Mouse (Mus musculus): ENCODE measurements at regions not wholly inside any gene's neighbourhood (a gene's known extent, or its start where the extent isn't known, plus 50 kb on each side); places are given as distances from the start of the nearest gene placed in this dataset.

GRCm38 (mm10) chr2:174848981-174849681 lies 88.7 kb downstream of the Edn3 start:
- no peak for DNase-seq (ENCODE audit: low read depth, low spot score)

DNA sequence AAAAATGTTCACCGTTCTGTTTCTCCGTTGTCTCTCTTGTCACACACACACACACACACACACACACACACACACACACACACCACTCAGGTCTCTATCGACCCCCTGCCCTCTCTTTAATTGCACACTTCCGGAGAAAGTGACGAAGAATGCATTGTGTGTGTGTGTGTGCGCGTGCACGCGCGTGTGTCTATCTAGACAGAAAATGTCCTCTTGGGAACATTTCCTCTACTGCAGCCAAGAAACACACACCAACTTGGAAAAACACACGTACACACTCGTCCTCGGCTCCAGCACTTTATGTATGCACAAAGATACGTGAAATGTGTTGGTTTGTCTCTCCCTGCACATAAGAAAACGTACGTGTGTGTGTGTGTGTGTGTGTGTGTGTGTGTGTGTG lies 90.4 kb downstream of the Edn3 start:
- DNase-seq (ENCODE audit: low read depth, low spot score): no peak

DNA sequence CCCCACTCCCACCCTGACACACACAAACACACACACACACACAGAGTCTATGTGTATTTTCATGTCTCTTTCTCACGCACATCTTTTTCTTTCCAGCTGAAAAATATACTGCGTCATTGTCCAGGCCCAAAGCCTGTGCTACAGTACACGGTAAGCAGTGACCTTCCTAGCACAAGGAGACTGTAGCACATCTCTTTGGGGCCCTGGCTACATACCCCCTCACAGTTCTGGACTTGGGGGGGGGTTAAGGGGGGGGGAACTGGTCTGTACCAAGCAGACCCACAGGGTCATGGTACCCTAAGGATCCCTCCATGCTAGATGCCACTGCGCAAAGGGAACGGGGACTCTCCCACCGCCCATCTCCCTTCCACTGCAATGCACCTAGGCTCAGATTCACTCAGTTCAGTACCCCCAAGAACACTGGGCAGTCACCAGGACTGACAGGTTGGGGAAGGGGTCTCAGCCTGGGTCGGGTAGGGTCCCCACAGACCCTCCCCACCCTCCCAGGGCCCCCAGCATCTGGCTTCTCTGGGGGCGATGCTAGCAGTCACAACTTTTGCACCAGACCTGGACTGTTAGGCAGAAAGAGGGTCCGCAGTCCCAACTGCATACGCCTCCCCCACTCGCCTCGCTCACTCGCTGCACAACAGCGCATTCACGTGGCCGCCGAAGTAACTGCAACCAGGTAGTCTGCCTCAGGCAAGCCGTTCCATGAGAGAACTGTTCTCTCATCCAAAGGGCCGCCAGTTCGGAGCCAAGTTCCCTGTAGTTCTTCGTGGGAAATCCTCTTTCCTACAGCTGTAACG lies 91.3 kb downstream of the Edn3 start:
- peak; percentile 54 for DNase-seq (ENCODE audit: low read depth, low spot score)

- DNase-seq (ENCODE audit: low read depth, low spot score): no peak
These were observed 93.4 kb downstream of the Edn3 start for GRCm38 (mm10) chr2:174853786-174854185.

- DNase-seq (ENCODE audit: low read depth, low spot score): no peak
These were observed 95.1 kb downstream of the Edn3 start for GRCm38 (mm10) chr2:174855548-174855947.

GRCm38 (mm10) chr2:174856135-174856534 lies 95.7 kb downstream of the Edn3 start:
- no peak for DNase-seq (ENCODE audit: low read depth, low spot score)

DNA sequence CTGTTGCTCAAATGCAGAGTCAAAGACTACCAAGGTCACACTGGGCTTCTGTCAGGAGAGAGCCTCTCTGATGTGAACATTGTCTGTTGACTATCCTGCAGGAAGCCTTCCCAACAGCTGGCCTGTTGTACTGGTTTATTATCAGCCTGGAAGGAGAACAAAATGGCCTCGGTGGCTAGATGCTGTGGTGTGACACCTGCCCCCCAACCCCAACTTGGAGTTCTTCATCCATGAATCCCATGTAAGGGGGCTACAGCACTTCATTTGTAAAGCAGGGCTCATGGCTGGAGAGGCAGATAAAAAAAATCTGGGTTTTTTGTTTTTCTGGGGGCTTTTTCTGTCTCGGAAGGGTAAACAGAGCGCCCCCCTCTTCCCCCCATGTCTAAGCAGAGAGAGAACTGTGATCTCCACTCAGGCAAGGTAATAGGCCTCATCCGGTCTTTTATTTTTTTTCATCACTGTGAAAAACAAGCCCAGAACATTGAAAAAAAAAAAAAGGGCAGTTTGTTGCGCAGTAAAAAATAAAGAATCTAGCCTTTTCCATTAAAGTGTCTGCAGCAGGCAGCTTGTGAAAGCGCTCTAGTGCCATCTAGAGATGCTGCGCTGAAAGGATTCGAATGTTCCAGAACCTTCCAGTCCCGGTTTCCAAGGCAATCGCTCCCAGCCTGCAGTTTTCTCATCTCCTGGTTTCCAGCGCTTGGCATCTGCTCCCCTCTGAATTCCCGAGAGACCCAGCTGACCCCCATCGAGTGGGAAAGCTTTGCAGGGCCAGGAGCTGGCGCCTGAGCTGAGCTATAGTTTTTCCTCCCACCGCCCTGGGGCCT lies 97.8 kb downstream of the Edn3 start:
- DNase-seq (ENCODE audit: low read depth, low spot score): peak; percentile 52

GRCm38 (mm10) chr2:174858835-174859215 lies 98.4 kb downstream of the Edn3 start:
- no peak for DNase-seq (ENCODE audit: low read depth, low spot score)

GRCm38 (mm10) chr2:174859533-174859932 lies 99.1 kb downstream of the Edn3 start:
- peak; percentile 68 for DNase-seq (ENCODE audit: low read depth, low spot score)

GRCm38 (mm10) chr2:174864657-174865056 lies 104.2 kb downstream of the Edn3 start:
- DNase-seq (ENCODE audit: low read depth, low spot score): no peak

GRCm38 (mm10) chr2:174866546-174866945 lies 106.1 kb downstream of the Edn3 start:
- DNase-seq (ENCODE audit: low read depth, low spot score): no peak

GRCm38 (mm10) chr2:174867397-174867796 lies 107.0 kb downstream of the Edn3 start:
- no peak for DNase-seq (ENCODE audit: low read depth, low spot score)

- DNase-seq (ENCODE audit: low read depth, low spot score): no peak
These were observed 107.8 kb downstream of the Edn3 start for GRCm38 (mm10) chr2:174868186-174868585.

DNA sequence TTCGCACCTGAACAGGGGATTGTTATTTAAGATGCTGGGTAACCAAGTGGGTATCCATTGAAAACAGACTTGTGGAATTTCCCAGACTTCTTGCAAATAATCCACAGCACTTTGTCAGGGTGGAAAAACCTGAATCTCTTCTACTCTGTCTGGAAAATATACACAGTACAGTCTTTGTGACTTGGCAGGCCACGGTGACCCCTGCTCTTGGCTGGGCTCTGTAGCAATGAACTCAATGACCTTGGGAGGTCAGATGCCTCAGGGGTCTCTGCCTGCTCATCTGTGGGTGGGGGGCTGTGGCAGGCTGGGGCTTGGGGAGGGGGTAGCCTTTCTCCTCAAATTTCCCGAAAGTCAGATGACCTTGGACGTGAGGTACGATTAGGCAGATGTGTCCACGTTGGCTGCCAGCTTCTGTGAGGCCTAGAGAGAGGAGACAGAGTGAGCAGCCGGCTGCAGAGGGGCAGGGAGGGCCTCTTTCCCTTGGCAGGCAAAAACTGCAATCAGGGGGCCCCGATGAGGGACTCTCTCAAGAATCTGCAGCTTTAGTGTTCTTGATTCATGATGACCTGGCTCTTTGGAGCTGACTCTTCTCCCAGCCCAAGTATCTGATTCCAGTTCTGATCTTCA lies 108.4 kb downstream of the Edn3 start:
- DNase-seq (ENCODE audit: low read depth, low spot score): no peak

GRCm38 (mm10) chr2:174870284-174870683 lies 109.9 kb downstream of the Edn3 start:
- peak; percentile 59 for DNase-seq (ENCODE audit: low read depth, low spot score)

DNA sequence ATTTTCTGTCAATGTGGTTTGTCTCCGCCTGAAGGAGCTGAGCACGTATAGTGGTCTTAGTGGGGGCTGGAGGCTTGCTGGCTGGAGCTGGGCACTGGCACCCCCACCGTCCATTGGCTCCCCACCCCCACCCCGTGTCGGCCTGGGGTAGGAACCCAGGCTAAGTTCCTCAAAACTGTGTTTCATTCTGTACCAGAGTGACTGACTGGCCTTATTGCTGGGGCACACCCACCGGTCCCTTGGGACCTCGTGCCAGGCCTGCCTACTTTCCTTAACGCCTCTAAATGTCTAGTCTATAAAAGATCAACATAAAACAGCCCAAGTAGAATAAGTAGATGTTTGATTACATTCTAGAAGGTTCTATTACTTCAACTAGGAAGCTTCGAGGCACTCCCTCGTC lies 110.8 kb downstream of the Edn3 start:
- no peak for DNase-seq (ENCODE audit: low read depth, low spot score)

DNA sequence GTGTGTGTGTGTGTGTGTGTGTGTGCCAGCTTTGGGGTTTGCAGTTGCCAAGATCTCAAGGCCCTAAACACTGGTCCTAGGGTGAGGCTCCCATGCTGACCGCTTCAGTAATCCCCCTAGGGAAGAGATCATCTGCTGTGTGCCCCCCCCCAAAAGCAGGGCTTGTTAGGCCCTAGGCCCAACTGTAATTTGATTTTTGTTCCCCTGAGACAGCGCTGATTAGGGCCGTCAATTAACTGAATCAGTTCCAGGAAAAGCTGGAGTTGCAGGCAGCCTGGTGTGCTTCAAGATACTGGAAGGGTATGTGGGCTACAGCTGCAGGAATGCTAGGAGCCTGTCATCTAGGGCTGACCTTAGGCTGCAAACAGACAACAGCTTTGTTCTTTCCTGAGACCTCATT lies 111.4 kb downstream of the Edn3 start:
- DNase-seq (ENCODE audit: low read depth, low spot score): no peak

GRCm38 (mm10) chr2:174876886-174877285 lies 116.5 kb downstream of the Edn3 start:
- no peak for DNase-seq (ENCODE audit: low read depth, low spot score)

DNA sequence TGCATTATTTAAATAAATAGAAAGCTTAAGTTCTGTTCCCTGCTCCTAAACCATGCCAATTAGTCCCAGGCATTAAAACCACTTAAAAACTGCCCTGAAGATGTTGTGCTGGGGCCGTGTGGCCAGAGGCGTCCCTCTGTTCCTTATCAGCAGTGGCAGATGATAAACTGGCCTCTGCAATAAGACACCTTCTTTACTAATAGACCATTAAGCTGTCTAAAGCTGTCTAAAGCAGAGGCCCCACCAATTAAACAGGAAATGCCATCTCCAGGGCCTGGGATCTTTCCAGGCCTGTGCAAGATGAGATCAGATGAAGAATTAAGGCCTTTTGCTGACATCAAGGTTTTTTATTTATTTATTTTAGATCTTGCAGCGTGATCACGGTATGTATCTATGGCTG lies 118.6 kb downstream of the Edn3 start:
- no peak for DNase-seq (ENCODE audit: low read depth, low spot score)

DNA sequence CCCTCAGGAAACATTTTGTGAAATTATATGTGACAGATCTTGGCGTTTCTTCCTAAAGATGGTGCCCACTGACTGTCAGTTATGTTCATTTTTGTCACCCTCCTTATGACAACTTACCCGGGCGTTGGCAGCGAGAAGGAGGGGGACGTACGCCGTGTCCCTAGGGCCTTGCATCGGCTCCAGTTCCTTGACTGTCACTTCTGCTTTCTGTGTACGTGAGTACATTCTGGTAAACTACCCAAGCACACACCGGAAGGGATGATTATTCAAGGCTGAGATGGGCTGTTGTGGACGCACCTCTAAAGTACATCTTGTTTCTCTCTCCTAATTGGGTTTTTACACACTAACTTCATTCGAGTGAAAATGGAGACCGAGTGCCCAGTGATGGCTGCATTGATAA lies 120.2 kb downstream of the Edn3 start:
- DNase-seq (ENCODE audit: low read depth, low spot score): no peak

DNA sequence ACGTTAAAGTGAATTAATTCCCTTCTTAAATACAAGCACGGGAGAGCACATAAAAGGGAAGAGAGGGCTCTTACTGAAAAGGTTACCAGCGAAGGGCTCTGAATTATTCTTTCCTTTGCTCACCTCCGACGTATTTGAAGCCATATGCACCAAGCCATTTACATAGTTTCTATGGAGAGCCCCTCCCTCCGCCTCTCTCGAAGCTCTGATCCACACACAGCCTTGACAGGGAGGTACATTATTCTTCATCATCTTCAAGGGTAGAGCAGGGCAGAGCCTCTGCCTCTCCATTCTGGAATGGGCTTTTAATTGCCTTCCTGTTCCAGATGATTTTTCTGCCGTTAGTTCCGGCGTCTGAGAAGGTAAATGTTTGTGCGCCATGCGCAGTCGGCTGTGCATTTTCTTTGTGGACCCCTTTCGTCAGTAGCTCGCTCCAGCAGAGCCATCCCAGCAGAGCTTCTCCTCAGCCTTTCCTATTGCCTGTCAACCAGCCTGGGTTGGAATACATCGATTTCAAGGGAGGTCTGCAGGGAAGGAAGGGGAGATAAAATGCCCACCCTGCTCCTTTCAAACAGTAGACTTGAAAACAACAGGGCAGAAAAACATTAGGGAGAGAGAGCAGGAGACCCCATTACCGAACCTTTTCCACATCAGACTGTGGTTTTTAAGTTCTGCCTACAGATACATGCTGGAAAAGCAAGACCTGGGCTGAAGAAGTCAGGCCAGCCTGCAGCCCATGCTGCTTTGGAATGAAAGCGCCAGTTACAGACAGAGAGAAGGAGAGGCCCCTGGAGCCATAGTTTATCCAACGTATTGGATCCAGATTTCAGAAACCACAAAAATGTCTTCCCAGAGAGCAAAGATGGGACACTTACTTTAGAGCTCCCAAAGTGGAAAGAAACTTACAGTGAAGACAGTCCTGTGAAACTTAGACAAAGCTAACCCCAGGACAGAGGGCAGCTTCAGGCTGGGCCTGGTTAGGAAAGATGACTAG lies 124.1 kb downstream of the Edn3 start:
- no peak for DNase-seq (ENCODE audit: low read depth, low spot score)
